Mouse (Mus musculus) heart, adult 2 months (tissue): ENCODE data around the gene Lenep.

Source experiments
- CTCF ChIP-seq: fragments of 200-600 bp; IDR thresholded peaks from 2 replicates; pipeline ENCODE4 v1.8.1; 2022; ENCODE audit warnings: antibody characterized with exemption, mild to moderate bottlenecking, moderate library complexity
- EP300 ChIP-seq: fragments of 200-500 bp; IDR thresholded peaks from 2 replicates; pipeline ENCODE4 v1.6.1; 2011; ENCODE audit warnings: low read depth, low read length, control low read depth; ENCODE audit not compliant: insufficient read depth
- POLR2A ChIP-seq: fragments of 200-500 bp; IDR thresholded peaks from 2 replicates; pipeline ENCODE4 v1.6.1; 2011; ENCODE audit warnings: mild to moderate bottlenecking, low read depth, low read length, control low read depth; ENCODE audit not compliant: insufficient read depth

DNA sequence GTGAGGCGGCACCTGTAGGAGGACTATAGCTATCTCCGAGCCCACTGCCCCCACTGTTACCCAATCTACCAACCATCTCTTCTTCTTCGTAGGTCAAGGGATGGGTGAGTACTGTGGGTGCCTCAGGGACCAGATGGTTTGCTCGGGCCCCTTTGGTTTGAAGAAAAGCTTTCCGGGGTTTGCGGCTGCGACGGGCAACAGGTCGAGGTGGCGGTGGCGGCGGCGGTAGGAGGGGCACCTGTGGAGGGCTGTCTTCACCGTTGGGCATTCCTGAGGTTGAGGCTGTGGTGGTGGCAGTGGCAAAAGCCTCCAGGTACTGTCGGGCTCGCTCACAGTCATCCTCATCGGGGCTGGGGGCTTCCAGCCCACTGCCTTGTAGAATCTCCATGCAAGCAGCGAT lies 21.9 kb downstream of the Lenep start:
- TF ChIP-seq CTCF (no peak), POLR2A (no peak), EP300 (no peak)
